25 mouse cellular contexts compared by ENCODE assay signal in genomic region chr10:63571561-63571960, GRCm38 (mm10).
A peak's percentile ranks its signal among the peaks of the same experiment; 100 is the strongest.
DNase-seq lines count a peak whose midpoint lies in the region; ATAC-seq and TF ChIP-seq lines count a peak whose summit lies in the region.
"Had no signal": no experiment of that assay in that cellular context is flagged by ENCODE, and none has a peak within 500 bp of the region (broad histone marks: within the 10 kb centered on the region; RNA-seq: fewer than 3 reads in every experiment).

No protein-coding gene starts in this region.

- no peaks in the 10 kb centered on the region for H3K27me3 ChIP-seq in myocyte (ENCODE audit: control insufficient read depth, insufficient read depth, insufficient read length)
- H3K27me3 ChIP-seq in intestine, embryonic 16.5 days (replicated peaks; ENCODE audit: control insufficient read depth, insufficient read depth, low read length): no peaks in the 10 kb centered on the region
- H3K27me3 ChIP-seq: embryonic facial prominence, embryonic 15.5 days; forebrain, embryonic 15.5 days; hindbrain, embryonic 13.5 days; intestine, embryonic 15.5 days had no signal

- H3K4me2 ChIP-seq in myocyte (ENCODE audit: low read depth): no peak overlapping the region
- H3K4me2 ChIP-seq in intestine, embryonic 16.5 days (ENCODE audit: low read depth, low read length): no peak overlapping the region
- H3K4me2 ChIP-seq: embryonic facial prominence, embryonic 15.5 days; forebrain, embryonic 15.5 days; hindbrain, embryonic 13.5 days; intestine, embryonic 15.5 days had no signal

- H3K36me3 ChIP-seq in myocyte (ENCODE audit: control insufficient read depth, insufficient read depth): no peaks in the 10 kb centered on the region
- no peaks in the 10 kb centered on the region for H3K36me3 ChIP-seq in intestine, embryonic 16.5 days (ENCODE audit: control insufficient read depth, insufficient read depth, low read length)
- H3K36me3 ChIP-seq: embryonic facial prominence, embryonic 15.5 days; forebrain, embryonic 10.5 days; forebrain, embryonic 15.5 days; G1E; hindbrain, embryonic 13.5 days; intestine, embryonic 15.5 days had no signal

- H3K27ac ChIP-seq in intestine, embryonic 16.5 days (ENCODE audit: low read length): no peak overlapping the region
- H3K27ac ChIP-seq: embryonic facial prominence, embryonic 15.5 days; forebrain, embryonic 10.5 days; forebrain, embryonic 15.5 days; hindbrain, embryonic 13.5 days; hindbrain, postnatal 0 days; intestine, embryonic 15.5 days had no signal

- H3ac ChIP-seq in myocyte (ENCODE audit: control insufficient read depth, insufficient read length): no peak overlapping the region

- no peak overlapping the region for H3K4me3 ChIP-seq in myocyte
- H3K4me3 ChIP-seq in intestine, embryonic 16.5 days (ENCODE audit: low read length): no peak overlapping the region
- H3K4me3 ChIP-seq: embryonic facial prominence, embryonic 15.5 days; erythroblast, embryonic 14.5 days; forebrain, embryonic 10.5 days; forebrain, embryonic 15.5 days; hindbrain, embryonic 13.5 days; intestine, embryonic 15.5 days had no signal

- TF ChIP-seq POLR2A in myocyte (IDR thresholded peaks at IDR 0.05; ENCODE audit: insufficient read length, low read depth): no peak

- no peaks in the 10 kb centered on the region for H3K9me3 ChIP-seq in intestine, embryonic 16.5 days (ENCODE audit: control insufficient read depth, low read length)
- H3K9me3 ChIP-seq: embryonic facial prominence, embryonic 15.5 days; forebrain, embryonic 10.5 days; forebrain, embryonic 15.5 days; intestine, embryonic 15.5 days had no signal

- H3K79me2 ChIP-seq in myocyte (ENCODE audit: control insufficient read depth, insufficient read depth): no peaks in the 10 kb centered on the region

- H3K9ac ChIP-seq in intestine, embryonic 16.5 days (ENCODE audit: low read depth, low read length): no peak overlapping the region
- H3K9ac ChIP-seq: embryonic facial prominence, embryonic 15.5 days; forebrain, embryonic 15.5 days; hindbrain, embryonic 13.5 days; intestine, embryonic 15.5 days had no signal

- ATAC-seq in intestine, embryonic 16.5 days: no peak
- ATAC-seq: activated CD4-positive, CD25-positive, alpha-beta regulatory T cell, adult 4 months; forebrain, embryonic 15.5 days; hindbrain, postnatal 0 days; intestine, embryonic 15.5 days; Patski had no signal

- peak; percentile 37 for DNase-seq in 3134 (ENCODE audit: extremely low read depth, insufficient read length, low spot score)
- peak; percentile 90 for DNase-seq in 3T3-L1 (ENCODE audit: low read depth, low spot score)
- peak; percentile 2 for DNase-seq in Muller cell, postnatal 12 days (ENCODE audit: inconsistent ontology term)
- no peak for DNase-seq in spleen, postnatal 36 days (ENCODE audit: low spot score in 2 of 2)
- no peak for DNase-seq in right cerebral cortex, adult 18-20 months
- DNase-seq: adrenal gland, postnatal 14 days; cerebellum, adult 18-20 months; cerebellum, adult 9-11 months; cerebellum, postnatal 36 days; gastrocnemius, postnatal 25 days; heart, adult 11 months; heart, postnatal 14 days; kidney, adult 2 months had no signal

- H3K4me1 ChIP-seq in intestine, embryonic 16.5 days (ENCODE audit: control insufficient read depth, insufficient read depth, low read length): no peaks in the 10 kb centered on the region
- H3K4me1 ChIP-seq: embryonic facial prominence, embryonic 15.5 days; forebrain, embryonic 10.5 days; forebrain, embryonic 15.5 days; hindbrain, embryonic 13.5 days; intestine, embryonic 15.5 days had no signal

TF ChIP-seq in myocyte, 11 proteins besides CTCF, POLR2A, EP300 and RAD21:
- TF ChIP-seq MYOD1 (IDR thresholded peaks at IDR 0.05; ENCODE audit: control insufficient read depth in 1 of 3, insufficient read length in 2 of 3, low read depth in 2 of 3): peak in 1 of 3 experiments; percentile 38
- TF ChIP-seq REST (IDR thresholded peaks at IDR 0.05; ENCODE audit: insufficient read depth, insufficient read length): no peak
- no peak for TF ChIP-seq TCF3 (IDR thresholded peaks at IDR 0.05; ENCODE audit: insufficient read length, low read depth)
- no peak for TF ChIP-seq SRF (IDR thresholded peaks at IDR 0.05; ENCODE audit: control insufficient read depth, insufficient read length, low read depth)
- TF ChIP-seq MAX (IDR thresholded peaks at IDR 0.05; ENCODE audit: low read depth): no peak
- no peak for TF ChIP-seq MYOG (IDR thresholded peaks at IDR 0.05; ENCODE audit: control insufficient read depth in 1 of 3, insufficient read depth in 1 of 3, insufficient read length in 2 of 3, low read depth in 2 of 3)
- TF ChIP-seq TCF12 (IDR thresholded peaks at IDR 0.05; ENCODE audit: insufficient read depth, poor library complexity, severe bottlenecking): no peak
- no peak for TF ChIP-seq E2F4 (IDR thresholded peaks at IDR 0.05; ENCODE audit: insufficient read depth)
- TF ChIP-seq USF1 (IDR thresholded peaks at IDR 0.05; ENCODE audit: low read depth): no peak
- no peak for TF ChIP-seq POLR2AphosphoS2 (IDR thresholded peaks at IDR 0.05; ENCODE audit: insufficient read length, low read depth)
- TF ChIP-seq CEBPB (IDR thresholded peaks at IDR 0.05; ENCODE audit: insufficient read depth, poor library complexity, severe bottlenecking): 0 out of 2 replicates have a peak, but pooled peaks have one; percentile 20
TF ChIP-seq in myocyte: peak in this region for 2.

Comparison
In these comparisons a context has a peak if more than half of its experiments do, and no peak if none do; other contexts are left out.
1. DNase-seq: peak in 3134 (single experiment), 3T3-L1 (single experiment) and Muller cell, postnatal 12 days (single experiment); none in spleen, postnatal 36 days (0 of 2) and right cerebral cortex, adult 18-20 months (single experiment).